Mouse (Mus musculus) heart, adult 2 months (tissue): ENCODE measurements around the gene Clec12b. TPM values are rescaled to one million over a fixed set of nuclear protein-coding genes. Genes with fewer than 3 reads are reported as not detected.

Experiments used
- DNase-seq, 2 experiments: peaks; one replicate each; pipeline ENCODE4 v3.0.0; 2021
- H3K27ac ChIP-seq: fragments of 200-600 bp; 2 replicates; pipeline ENCODE4 v1.8.1; 2022
- H3K27me3 ChIP-seq: fragments of 200-500 bp; 2 replicates; pipeline ENCODE4 v1.6.1; 2012; ENCODE audit warnings: mild to moderate bottlenecking, low read length, inconsistent platforms, mixed read lengths; ENCODE audit not compliant: control insufficient read depth, insufficient read depth
- H3K36me3 ChIP-seq: fragments of 200-500 bp; 2 replicates; pipeline ENCODE4 v1.6.1; 2012; ENCODE audit warnings: low read length, inconsistent platforms; ENCODE audit not compliant: control insufficient read depth, insufficient read depth
- H3K4me1 ChIP-seq: fragments of 200-500 bp; 2 replicates; pipeline ENCODE4 v1.6.1; 2011; ENCODE audit warnings: low read length; ENCODE audit not compliant: control insufficient read depth, insufficient read depth
- H3K4me3 ChIP-seq: fragments of 200-600 bp; 2 replicates; pipeline ENCODE4 v1.8.1; 2022
- H3K79me2 ChIP-seq: fragments of 200-500 bp; replicated peaks from 2 replicates; pipeline ENCODE4 v1.6.1; 2012; ENCODE audit warnings: mild to moderate bottlenecking, inconsistent platforms, low read length, moderate library complexity, mixed read lengths; ENCODE audit not compliant: control insufficient read depth, insufficient read depth
- H3K9ac ChIP-seq: fragments of 200-500 bp; 2 replicates; pipeline ENCODE4 v1.6.1; 2012; ENCODE audit warnings: low read depth, mild to moderate bottlenecking, control low read depth, inconsistent platforms, low read length, mixed read lengths
- CTCF ChIP-seq: fragments of 200-600 bp; IDR thresholded peaks from 2 replicates; pipeline ENCODE4 v1.8.1; 2022; ENCODE audit warnings: antibody characterized with exemption, mild to moderate bottlenecking, moderate library complexity
- EP300 ChIP-seq: fragments of 200-500 bp; IDR thresholded peaks from 2 replicates; pipeline ENCODE4 v1.6.1; 2011; ENCODE audit warnings: low read depth, low read length, control low read depth; ENCODE audit not compliant: insufficient read depth
- POLR2A ChIP-seq: fragments of 200-500 bp; IDR thresholded peaks from 2 replicates; pipeline ENCODE4 v1.6.1; 2011; ENCODE audit warnings: mild to moderate bottlenecking, low read depth, low read length, control low read depth; ENCODE audit not compliant: insufficient read depth
- WGBS: fragments of 180-500 bp; shearing (Covaris S2); methylation state at CpG from one replicate; pipeline ENCODE4 v1.1.7; 2018; 5-methylcytosine and 5-hydroxymethylcytosine counted together
- intact Hi-C: fragments of 180-260 bp; cut with DNase I; formaldehyde crosslinking; loops from one replicate; pipeline ENCODE4 v1.15.1; 2025
- long read RNA-seq: library from polyadenylated mRNA; stranded (forward); transcript quantifications from one replicate; pipeline ENCODE4 v2.0.0, GENCODE M21; 2021
- polyA plus RNA-seq: library from polyadenylated mRNA; depleted of rRNA; stranded (reverse); fragments of >200 nt; gene quantifications from 2 replicates; pipeline ENCODE4 v1.2.3, GENCODE M21; 2012; rRNA removed
- total RNA-seq, 2 experiments: library from RNA; stranded (reverse); gene quantifications; 2 replicates each; pipeline ENCODE4 v1.2.3; 2021

The Clec12b gene
- under 1 TPM; 0.16 to 0.23 TPM for total RNA-seq
- polyA plus RNA-seq: 0.20 and 0.70 TPM in 2 replicates
- long read RNA-seq: 0 reads

- Histone ChIP-seq H3K4me3 (no peak within 1 kb of the TSS), H3K79me2 (no peaks in the 10 kb centered on the region), H3K9ac (no peak within 1 kb of the TSS), H3K36me3 (no peaks in the 10 kb centered on the region), H3K27ac (no peak within 1 kb of the TSS), H3K4me1 (no peaks in the 10 kb centered on the region), H3K27me3 (no peaks in the 10 kb centered on the region)
- 58% methylated on average over 2 of the region's 2 CpGs for WGBS
- TF ChIP-seq CTCF (no peak), EP300 (no peak), POLR2A (no peak)
- no peak for DNase-seq
- intact Hi-C loops: no loop called here
These were observed at the start of gene Clec12b for GRCm38 (mm10) chr6:129385774-129386173. Gene Clec12b, minus strand, starts transcription at chr6:129385874.

GRCm38 (mm10) chr6:129434239-129434638, 48.6 kb upstream of the Clec12b start:
- DNase-seq: no peak
- H3K36me3 ChIP-seq: peaks cover 4% of the 10 kb centered on the region
- H3K4me1 ChIP-seq: no peaks in the 10 kb centered on the region; the same call in none of the 2 replicates
- no peak overlapping the region for H3K4me3 ChIP-seq
- no peak overlapping the region for H3K27ac ChIP-seq
- H3K79me2 ChIP-seq: no peaks in the 10 kb centered on the region
- no peak for TF ChIP-seq CTCF
- TF ChIP-seq POLR2A: no peak
- TF ChIP-seq EP300: no peak
- WGBS: 75% methylated on average over 5 of the region's 5 CpGs
- H3K9ac ChIP-seq: no peak overlapping the region
- intact Hi-C loops: no loop called here
- H3K27me3 ChIP-seq: no peaks in the 10 kb centered on the region

- Histone ChIP-seq H3K4me1 (peaks cover 11% of the 10 kb centered on the region), H3K9ac (no peak overlapping the region), H3K27ac (peak overlapping the region; percentile 79), H3K79me2 (no peaks in the 10 kb centered on the region), H3K4me3 (no peak overlapping the region), H3K36me3 (peaks cover 4% of the 10 kb centered on the region), H3K27me3 (no peaks in the 10 kb centered on the region)
- 64% methylated on average over 4 of the region's 4 CpGs for WGBS
- TF ChIP-seq POLR2A (no peak), CTCF (no peak), EP300 (no peak)
- no peak for DNase-seq
- intact Hi-C loops: no loop called here
These were observed 41.6 kb upstream of the Clec12b start for GRCm38 (mm10) chr6:129427281-129427680.

GRCm38 (mm10) chr6:129425812-129426211, 40.1 kb upstream of the Clec12b start:
- Histone ChIP-seq H3K4me1 (peaks cover 11% of the 10 kb centered on the region), H3K79me2 (no peaks in the 10 kb centered on the region), H3K27ac (peak overlapping the region; percentile 79), H3K27me3 (no peaks in the 10 kb centered on the region), H3K36me3 (peaks cover 4% of the 10 kb centered on the region), H3K4me3 (no peak overlapping the region), H3K9ac (no peak overlapping the region)
- intact Hi-C loops: loop anchor here (1.0 kb wide), 1 partner anchor 23 kb away; no protein-coding TSS in a partner anchor
- WGBS: 24% methylated on average over 5 of the region's 5 CpGs
- peak; percentile 74; the same call in 1 of the 2 replicates for TF ChIP-seq POLR2A
- peak; percentile 99 for TF ChIP-seq EP300
- no peak for TF ChIP-seq CTCF
- peak; percentile 33 to 53 for DNase-seq

GRCm38 (mm10) chr6:129425217-129425616, 39.5 kb upstream of the Clec12b start:
- Histone ChIP-seq H3K79me2 (no peaks in the 10 kb centered on the region), H3K9ac (no peak overlapping the region), H3K27ac (peak overlapping the region; percentile 78), H3K27me3 (no peaks in the 10 kb centered on the region), H3K4me3 (no peak overlapping the region), H3K4me1 (peaks cover 11% of the 10 kb centered on the region), H3K36me3 (peaks cover 4% of the 10 kb centered on the region)
- WGBS: 47% methylated on average over 5 of the region's 5 CpGs
- no peak for TF ChIP-seq POLR2A
- peak; percentile 40 for TF ChIP-seq CTCF
- DNase-seq: no peak
- intact Hi-C loops: no loop called here

GRCm38 (mm10) chr6:129423734-129424072, 38.0 kb upstream of the Clec12b start:
- TF ChIP-seq CTCF: 0 out of 2 replicates have a peak, but pooled peaks have one; percentile 99
- no peak for TF ChIP-seq POLR2A
- WGBS: 16% methylated on average over 1 of the region's 1 CpGs

More at GRCm38 (mm10) chr6:129423734-129424072, 38.0 kb upstream of the Clec12b start:
- H3K4me1 ChIP-seq: peaks cover 11% of the 10 kb centered on the region
- peak overlapping the region; percentile 44 for H3K27ac ChIP-seq
- H3K79me2 ChIP-seq: no peaks in the 10 kb centered on the region
- intact Hi-C loops: loop anchor here (2.0 kb wide), 2 partner anchors 15 to 29 kb away; partner anchors contain the start of gene Clec9a
- H3K9ac ChIP-seq: no peak overlapping the region
- DNase-seq: peak; percentile 79 to 88
- no peak overlapping the region for H3K4me3 ChIP-seq
- H3K36me3 ChIP-seq: peaks cover 4% of the 10 kb centered on the region
- no peaks in the 10 kb centered on the region for H3K27me3 ChIP-seq
